Mouse (Mus musculus): Measurements from ENCODE around the gene Il17c. TPM values are rescaled to one million over a fixed set of nuclear protein-coding genes. Genes with fewer than 3 reads are reported as not detected.

Il17c gene
- polyA plus RNA-seq, 1 experiment from 2014 or later = not detected

DNA sequence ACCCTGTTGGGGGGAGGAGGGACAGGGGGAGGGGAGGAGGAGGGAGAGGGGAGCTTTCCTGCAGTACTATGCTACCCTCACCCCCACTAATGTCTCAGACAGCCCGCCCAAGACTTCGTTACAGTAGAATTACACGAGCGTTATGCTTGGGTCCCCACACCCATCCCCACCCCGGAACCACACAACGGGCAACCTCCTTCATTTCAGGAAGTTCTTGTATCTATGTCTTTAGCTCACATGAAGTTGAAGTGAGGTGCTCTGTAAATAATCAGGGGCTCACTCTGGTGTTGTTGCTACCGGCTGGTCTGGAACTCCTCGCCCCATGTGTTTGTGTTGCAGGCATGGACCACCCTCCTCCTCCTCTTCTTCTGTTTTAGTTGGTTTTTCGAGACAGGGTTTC lies 6.3 kb downstream of the Il17c start:
- no peak overlapping the region for H3K4me3 ChIP-seq (replicated peaks; ENCODE audit: low read depth, low read length)
- no peaks in the 10 kb centered on the region for H3K27me3 ChIP-seq (ENCODE audit: insufficient read depth, low read length)
- H3K27ac ChIP-seq = no peak overlapping the region
- peaks cover 29% of the 10 kb centered on the region for H3K4me1 ChIP-seq (replicated peaks; ENCODE audit: insufficient read depth, low read length)
- DNase-seq (ENCODE audit: low spot score) = no peak
- no peak overlapping the region for H3K4me2 ChIP-seq (ENCODE audit: low read length)
- H3K9ac ChIP-seq (ENCODE audit: low read depth, low read length) = no peak overlapping the region
- ATAC-seq (replicated peaks; ENCODE audit: low FRiP score, low read depth) = no peak
- no peaks in the 10 kb centered on the region for H3K36me3 ChIP-seq (ENCODE audit: insufficient read depth, low read length)
- no peak for TF ChIP-seq CTCF (IDR thresholded peaks at IDR 0.05; ENCODE audit: low read depth)
- 81% methylated on average over 9 of the region's 9 CpGs for WGBS
- no peaks in the 10 kb centered on the region for H3K9me3 ChIP-seq (replicated peaks; ENCODE audit: low read length)

DNA sequence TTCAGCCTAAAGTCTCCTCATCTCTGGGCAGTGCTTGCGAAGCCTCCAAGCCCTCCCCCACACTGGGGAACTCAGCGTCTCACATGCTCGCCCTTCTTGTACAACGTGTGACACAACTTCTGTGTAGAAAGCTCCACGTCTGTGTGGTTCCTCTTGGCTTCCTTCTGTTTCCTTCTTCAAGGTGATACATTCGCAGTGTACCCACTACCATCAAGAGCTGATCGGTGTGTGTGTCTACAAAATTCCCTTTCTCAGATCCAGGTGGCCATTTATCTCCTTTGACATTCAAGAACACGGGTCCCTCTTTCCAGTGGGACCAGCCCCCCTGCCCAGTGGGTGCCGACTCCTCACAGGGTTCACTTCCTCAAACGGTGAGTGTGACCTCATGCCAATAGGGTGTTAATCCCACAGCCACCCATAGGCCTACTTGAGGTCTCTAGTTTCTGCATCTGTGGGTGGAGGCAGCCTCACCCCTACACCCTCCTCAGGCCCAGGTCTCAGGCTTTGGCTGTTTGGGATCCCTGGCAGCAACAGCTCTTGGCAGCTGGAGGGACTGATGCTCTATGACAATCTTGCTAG lies 8.3 kb downstream of the Il17c start:
- Histone ChIP-seq H3K9me3 (replicated peaks; ENCODE audit: low read length) (no peaks in the 10 kb centered on the region), H3K36me3 (ENCODE audit: insufficient read depth, low read length) (no peaks in the 10 kb centered on the region), H3K27me3 (ENCODE audit: insufficient read depth, low read length) (no peaks in the 10 kb centered on the region), H3K4me1 (replicated peaks; ENCODE audit: insufficient read depth, low read length) (peaks cover 23% of the 10 kb centered on the region), H3K27ac (peak overlapping the region; percentile 78), H3K4me3 (replicated peaks; ENCODE audit: low read depth, low read length) (no peak overlapping the region), H3K9ac (ENCODE audit: low read depth, low read length) (0 out of 2 replicates have a peak overlapping the region, but pooled peaks have one; percentile 35), H3K4me2 (ENCODE audit: low read length) (peak overlapping the region; percentile 18; the same call in 1 of the 2 replicates)
- TF ChIP-seq CTCF (IDR thresholded peaks at IDR 0.05; ENCODE audit: low read depth) = no peak
- no peak for ATAC-seq (replicated peaks; ENCODE audit: low FRiP score, low read depth)
- WGBS = 60% methylated on average over 10 of the region's 10 CpGs
- DNase-seq (ENCODE audit: low spot score) = peak; percentile 19

DNA sequence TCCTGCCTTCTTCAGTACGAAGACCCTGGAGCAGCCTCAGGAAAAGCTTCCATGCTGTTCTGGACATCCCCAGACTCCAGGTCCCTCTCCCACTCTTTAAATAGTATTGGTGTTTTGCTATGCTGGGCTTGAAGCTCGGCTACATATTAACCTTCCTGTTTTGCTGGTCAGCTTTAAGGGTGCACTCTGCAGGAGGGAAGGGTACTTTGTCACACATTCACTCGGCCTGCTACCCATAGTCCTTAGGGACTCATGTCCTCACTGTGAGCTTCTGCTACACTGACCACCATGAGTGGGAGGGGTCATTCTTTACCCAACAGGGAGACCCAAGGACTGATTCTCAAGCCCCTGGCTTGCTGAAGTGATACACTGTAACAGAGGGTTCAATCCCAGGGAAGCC lies 8.8 kb downstream of the Il17c start:
- DNase-seq (ENCODE audit: low spot score) = peak; percentile 40
- 61% methylated on average over 3 of the region's 3 CpGs for WGBS

DNA sequence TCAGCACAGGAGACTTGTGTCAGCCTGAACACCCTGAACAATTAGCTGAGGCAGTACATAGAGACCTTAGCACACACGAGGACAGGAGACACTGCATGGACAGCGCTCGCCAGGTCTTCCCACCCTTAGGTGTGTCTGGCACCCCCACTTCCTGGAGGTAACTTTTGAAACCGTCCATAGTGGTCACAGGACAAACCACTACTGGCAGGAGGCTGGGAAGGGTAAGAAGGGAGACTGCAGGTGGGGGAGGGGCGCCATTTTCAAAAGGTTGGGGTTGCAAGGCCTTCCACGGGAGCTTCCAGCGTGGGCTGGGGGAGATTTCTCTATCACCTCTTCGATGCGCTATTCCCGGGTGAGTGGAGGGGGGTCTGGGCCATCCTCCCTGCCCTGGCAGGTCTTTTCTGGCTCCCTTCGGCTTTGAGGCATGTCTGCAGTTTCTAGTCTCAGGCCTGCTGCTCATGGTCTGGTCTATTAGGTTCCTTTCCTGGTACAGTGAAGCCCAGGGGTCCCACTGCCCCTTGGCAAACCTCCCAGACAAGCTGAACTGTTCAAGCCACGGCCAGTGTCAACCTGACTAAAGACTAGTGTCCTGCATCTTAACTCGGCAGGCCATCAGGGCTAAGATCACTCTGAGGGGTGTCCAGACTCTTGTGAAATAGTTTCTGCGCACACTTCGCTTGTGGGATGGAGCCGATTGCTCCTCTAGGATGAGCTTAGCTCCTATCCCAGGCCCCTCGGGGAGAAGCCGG lies 10.0 kb downstream of the Il17c start:
- peak overlapping the region; percentile 84 for H3K4me2 ChIP-seq (ENCODE audit: low read length)
- no peaks in the 10 kb centered on the region for H3K27me3 ChIP-seq (ENCODE audit: insufficient read depth, low read length)
- peak; percentile 1; the same call in 1 of the 2 replicates for ATAC-seq (replicated peaks; ENCODE audit: low FRiP score, low read depth)
- peak overlapping the region; percentile 55 for H3K4me3 ChIP-seq (replicated peaks; ENCODE audit: low read depth, low read length)
- peak overlapping the region; percentile 78 for H3K27ac ChIP-seq
- H3K4me1 ChIP-seq (replicated peaks; ENCODE audit: insufficient read depth, low read length) = peaks cover 23% of the 10 kb centered on the region
- H3K9ac ChIP-seq (ENCODE audit: low read depth, low read length) = peak overlapping the region; percentile 73
- 0 out of 2 replicates have a peak, but pooled peaks cover 9% of the 10 kb centered on the region for H3K36me3 ChIP-seq (ENCODE audit: insufficient read depth, low read length)
- DNase-seq (ENCODE audit: low spot score) = no peak
- WGBS = 26% methylated on average over 18 of the region's 18 CpGs
- no peak for TF ChIP-seq CTCF (IDR thresholded peaks at IDR 0.05; ENCODE audit: low read depth)
- no peaks in the 10 kb centered on the region for H3K9me3 ChIP-seq (replicated peaks; ENCODE audit: low read length)

More for the DNA sequence above, 8.8 kb downstream of the Il17c start:
- peaks cover 23% of the 10 kb centered on the region for H3K4me1 ChIP-seq (replicated peaks; ENCODE audit: insufficient read depth, low read length)
- H3K4me3 ChIP-seq (replicated peaks; ENCODE audit: low read depth, low read length) = no peak overlapping the region
- 0 out of 2 replicates have a peak overlapping the region, but pooled peaks have one; percentile 35 for H3K9ac ChIP-seq (ENCODE audit: low read depth, low read length)
- no peaks in the 10 kb centered on the region for H3K36me3 ChIP-seq (ENCODE audit: insufficient read depth, low read length)
- no peaks in the 10 kb centered on the region for H3K9me3 ChIP-seq (replicated peaks; ENCODE audit: low read length)
- TF ChIP-seq CTCF (IDR thresholded peaks at IDR 0.05; ENCODE audit: low read depth) = no peak
- no peaks in the 10 kb centered on the region for H3K27me3 ChIP-seq (ENCODE audit: insufficient read depth, low read length)
- peak overlapping the region; percentile 18; the same call in 1 of the 2 replicates for H3K4me2 ChIP-seq (ENCODE audit: low read length)
- ATAC-seq (replicated peaks; ENCODE audit: low FRiP score, low read depth) = peak; percentile 26
- H3K27ac ChIP-seq = peak overlapping the region; percentile 78

DNA sequence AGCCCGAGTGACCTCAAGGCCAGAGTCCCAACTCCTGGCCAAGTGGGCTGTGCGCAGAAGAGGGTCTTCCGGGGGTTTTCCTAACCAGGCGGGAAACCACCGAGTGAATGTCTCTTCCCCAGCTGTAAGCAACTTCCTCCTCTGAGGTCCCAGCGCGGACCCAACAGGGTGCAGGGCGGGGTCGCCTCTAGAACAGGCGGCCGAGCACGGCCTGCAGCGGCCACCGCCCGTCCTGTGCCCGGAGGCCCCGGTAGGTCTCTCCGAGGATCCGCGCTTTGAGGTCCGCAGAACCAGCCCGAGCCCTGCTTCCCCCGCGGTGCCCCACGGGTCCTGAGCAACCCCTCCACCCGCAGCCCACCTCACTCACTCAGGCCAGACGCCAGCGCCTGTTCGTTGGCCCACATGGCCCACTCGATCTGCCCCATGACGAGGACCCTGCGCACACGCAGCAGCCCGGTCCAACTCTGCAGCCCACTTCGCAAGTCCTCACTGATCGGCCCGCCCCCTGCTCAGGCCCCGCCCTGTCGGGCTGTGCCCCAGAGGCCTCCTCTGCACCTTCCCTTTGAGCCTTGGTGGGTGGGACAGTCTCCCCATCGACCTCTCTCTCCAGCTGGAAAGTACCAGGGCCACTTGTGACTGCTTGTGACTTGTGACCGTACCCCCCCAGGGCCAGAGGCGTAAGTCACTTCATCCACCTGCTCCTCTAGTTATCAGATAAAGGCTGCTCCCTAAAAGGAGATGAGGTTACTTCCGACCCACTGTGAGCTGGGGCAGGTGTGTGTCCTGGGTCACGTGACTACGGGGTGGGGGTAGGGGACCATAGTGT lies 10.8 kb downstream of the Il17c start, which contains the start of gene Cyba:
TSS of gene Cyba (minus strand) at position 488 of the 826 bp plus-strand sequence.
- H3K9me3 ChIP-seq (replicated peaks; ENCODE audit: low read length) = no peaks in the 10 kb centered on the region
- no peaks in the 10 kb centered on the region for H3K27me3 ChIP-seq (ENCODE audit: insufficient read depth, low read length)
- ATAC-seq (replicated peaks; ENCODE audit: low FRiP score, low read depth) (peak; percentile 83), DNase-seq (ENCODE audit: low spot score) (peak; percentile 79)
- no peak for TF ChIP-seq CTCF (IDR thresholded peaks at IDR 0.05; ENCODE audit: low read depth)
- peak within 1 kb of the TSS; percentile 78 for H3K27ac ChIP-seq
- peak within 1 kb of the TSS; percentile 84 for H3K4me2 ChIP-seq (ENCODE audit: low read length)
- 0 out of 2 replicates have a peak, but pooled peaks cover 9% of the 10 kb centered on the region for H3K36me3 ChIP-seq (ENCODE audit: insufficient read depth, low read length)
- peaks cover 23% of the 10 kb centered on the region for H3K4me1 ChIP-seq (replicated peaks; ENCODE audit: insufficient read depth, low read length)
- WGBS = 4% methylated on average over 44 of the region's 45 CpGs
- H3K9ac ChIP-seq (ENCODE audit: low read depth, low read length) = peak within 1 kb of the TSS; percentile 73
- peak within 1 kb of the TSS; percentile 55 for H3K4me3 ChIP-seq (replicated peaks; ENCODE audit: low read depth, low read length)
